Mouse (Mus musculus) erythroblast, embryonic 14.5 days (primary cell): ENCODE measurements around the gene Tpte. TPM values are rescaled to one million over a fixed set of nuclear protein-coding genes. Genes with fewer than 3 reads are reported as not detected.

ENCODE experiments used
- H3K27me3 ChIP-seq: 2 replicates; pipeline ENCODE4 v1.6.1; 2012; ENCODE audit warnings: inconsistent platforms; ENCODE audit not compliant: control insufficient read depth
- H3K36me3 ChIP-seq: 2 replicates; pipeline ENCODE4 v1.6.1; 2012; ENCODE audit warnings: mild to moderate bottlenecking, inconsistent platforms; ENCODE audit not compliant: control insufficient read depth
- H3K4me1 ChIP-seq: 2 replicates; pipeline ENCODE4 v1.6.1; 2012; ENCODE audit warnings: inconsistent platforms; ENCODE audit not compliant: control insufficient read depth
- H3K4me3 ChIP-seq: replicated peaks from 2 replicates; pipeline ENCODE3; 2012; ENCODE audit warnings: moderate library complexity, mild to moderate bottlenecking, inconsistent platforms
- H3K9me3 ChIP-seq: 2 replicates; pipeline ENCODE4 v1.6.1; 2012; ENCODE audit warnings: low read length, inconsistent platforms, mixed read lengths; ENCODE audit not compliant: control insufficient read depth
- GATA1 ChIP-seq: IDR thresholded peaks from 2 replicates; pipeline ENCODE4 v1.6.1; 2012; ENCODE audit warnings: low read length, inconsistent platforms, mixed read lengths
- TAL1 ChIP-seq: IDR thresholded peaks from 3 replicates; pipeline ENCODE4 v1.6.1; 2012; ENCODE audit warnings: low read length, inconsistent platforms, mixed read lengths
- polyA plus RNA-seq: library from polyadenylated mRNA; stranded (reverse); fragments of >175 nt; gene quantifications from 2 replicates; pipeline ENCODE4 v1.2.3, GENCODE M21; 2012

Gene Tpte
- polyA plus RNA-seq, 1 experiment: not detected

DNA sequence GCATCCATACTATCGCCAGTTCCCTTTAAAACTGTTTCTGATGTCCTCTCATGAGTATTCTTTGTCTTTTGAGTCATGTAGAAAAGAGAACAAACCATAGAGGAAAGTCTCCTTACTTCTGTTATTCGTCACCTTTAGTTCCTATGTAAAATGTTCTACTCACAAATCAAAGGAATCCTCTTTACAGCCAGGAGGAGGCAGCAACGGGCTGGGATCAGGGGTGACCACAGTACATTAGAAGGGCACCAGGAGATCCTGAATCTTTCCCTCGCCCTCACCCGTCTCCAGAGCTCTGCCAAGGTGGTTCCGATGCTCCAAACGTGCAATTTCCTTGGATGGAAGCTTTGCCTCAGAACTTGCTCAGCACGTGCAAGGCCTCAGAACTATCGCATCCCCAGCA lies 28.2 kb downstream of the Tpte start:
- no peak overlapping the region for H3K4me3 ChIP-seq
- H3K9me3 ChIP-seq: no peaks in the 10 kb centered on the region
- TF ChIP-seq GATA1 (no peak), TAL1 (no peak)
- H3K4me1 ChIP-seq: no peaks in the 10 kb centered on the region
- H3K36me3 ChIP-seq: no peaks in the 10 kb centered on the region
- no peaks in the 10 kb centered on the region for H3K27me3 ChIP-seq

DNA sequence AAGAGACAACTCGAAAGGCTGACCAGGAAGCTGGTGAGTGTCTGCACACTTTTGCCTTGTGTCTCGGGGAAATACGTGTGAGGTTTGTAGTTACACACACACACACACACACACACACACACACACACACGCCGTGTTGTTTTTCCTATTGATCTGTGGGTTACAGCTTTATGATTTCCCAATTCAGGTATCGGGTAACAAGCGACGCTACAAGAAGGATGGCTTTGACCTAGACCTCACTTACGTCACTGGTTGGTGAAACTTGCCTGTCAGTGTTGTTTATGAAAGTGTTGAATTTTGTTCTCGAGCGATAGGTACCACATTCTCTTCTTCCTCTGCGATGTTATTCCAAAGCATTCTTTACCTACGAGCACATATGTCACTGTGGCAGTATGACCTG lies 52.2 kb downstream of the Tpte start:
- Histone ChIP-seq H3K4me1 (no peaks in the 10 kb centered on the region), H3K4me3 (no peak overlapping the region), H3K27me3 (no peaks in the 10 kb centered on the region), H3K9me3 (no peaks in the 10 kb centered on the region), H3K36me3 (no peaks in the 10 kb centered on the region)
- TF ChIP-seq TAL1: no peak
- TF ChIP-seq GATA1: no peak

DNA sequence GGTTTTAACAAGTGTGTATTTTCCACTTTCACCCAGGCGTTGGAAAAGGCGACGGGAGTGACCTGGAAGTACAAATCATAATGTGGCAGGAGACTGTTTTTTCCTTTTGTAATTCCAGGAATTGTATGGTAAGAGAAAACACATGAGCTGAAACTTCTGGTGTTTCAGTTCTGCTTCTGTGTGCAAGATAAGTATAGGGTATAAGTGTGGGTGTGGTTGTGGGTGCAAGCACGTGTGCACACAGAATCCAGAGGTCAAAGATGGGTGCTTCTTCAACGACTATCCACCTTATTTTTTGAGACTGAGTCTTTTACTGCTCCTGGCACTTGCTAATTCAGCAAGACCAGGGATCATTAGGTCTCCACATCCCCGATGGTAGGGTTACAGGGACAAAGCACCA lies 76.1 kb downstream of the Tpte start:
- no peaks in the 10 kb centered on the region for H3K9me3 ChIP-seq
- H3K4me1 ChIP-seq: no peaks in the 10 kb centered on the region
- H3K27me3 ChIP-seq: no peaks in the 10 kb centered on the region
- no peaks in the 10 kb centered on the region for H3K36me3 ChIP-seq
- H3K4me3 ChIP-seq: no peak overlapping the region
- no peak for TF ChIP-seq GATA1
- TF ChIP-seq TAL1: no peak

DNA sequence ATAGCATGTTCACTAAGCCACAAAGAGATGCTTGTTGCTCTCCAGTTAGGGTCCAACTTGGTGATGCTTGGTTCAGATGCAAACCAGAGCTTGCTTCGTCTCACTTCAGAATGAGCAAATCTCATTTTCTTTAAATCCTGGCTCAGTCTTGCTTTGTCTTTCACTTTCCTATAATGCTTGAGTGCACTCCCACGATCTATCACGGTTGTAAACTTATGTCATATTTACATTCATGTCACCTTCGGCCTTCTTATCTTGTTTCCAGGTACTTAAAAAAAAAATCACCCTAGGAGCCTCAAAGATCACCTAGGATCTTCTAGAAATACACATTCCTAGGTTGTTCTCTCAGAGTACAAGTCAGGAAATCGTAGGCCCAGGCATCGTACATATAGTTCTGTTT lies 76.6 kb downstream of the Tpte start:
- TF ChIP-seq GATA1 (no peak), TAL1 (no peak)
- Histone ChIP-seq H3K4me1 (no peaks in the 10 kb centered on the region), H3K4me3 (no peak overlapping the region), H3K36me3 (no peaks in the 10 kb centered on the region), H3K27me3 (no peaks in the 10 kb centered on the region), H3K9me3 (no peaks in the 10 kb centered on the region)

GRCm38 (mm10) chr8:22376311-22376710 lies 93.1 kb downstream of the Tpte start:
- no peak overlapping the region for H3K4me3 ChIP-seq
- H3K36me3 ChIP-seq: peaks cover 16% of the 10 kb centered on the region
- TF ChIP-seq GATA1: no peak
- no peak for TF ChIP-seq TAL1
- no peaks in the 10 kb centered on the region for H3K27me3 ChIP-seq
- no peaks in the 10 kb centered on the region; the same call in 1 of the 2 replicates for H3K9me3 ChIP-seq
- H3K4me1 ChIP-seq: no peaks in the 10 kb centered on the region

GRCm38 (mm10) chr8:22376903-22377302 lies 93.7 kb downstream of the Tpte start:
- no peaks in the 10 kb centered on the region for H3K27me3 ChIP-seq
- no peak for TF ChIP-seq TAL1
- TF ChIP-seq GATA1: no peak
- peaks cover 22% of the 10 kb centered on the region for H3K36me3 ChIP-seq
- H3K4me3 ChIP-seq: no peak overlapping the region
- H3K4me1 ChIP-seq: no peaks in the 10 kb centered on the region
- H3K9me3 ChIP-seq: no peaks in the 10 kb centered on the region; the same call in 1 of the 2 replicates

- no peaks in the 10 kb centered on the region; the same call in 1 of the 2 replicates for H3K9me3 ChIP-seq
- no peaks in the 10 kb centered on the region for H3K27me3 ChIP-seq
- TF ChIP-seq TAL1 (no peak), GATA1 (no peak)
- peaks cover 41% of the 10 kb centered on the region for H3K36me3 ChIP-seq
- no peaks in the 10 kb centered on the region for H3K4me1 ChIP-seq
- no peak overlapping the region for H3K4me3 ChIP-seq
Observed at GRCm38 (mm10) chr8:22380934-22381333, 97.7 kb downstream of the Tpte start.

GRCm38 (mm10) chr8:22382824-22383595 lies 99.8 kb downstream of the Tpte start:
- TF ChIP-seq GATA1: no peak
- TF ChIP-seq TAL1: no peak
- H3K4me3 ChIP-seq: no peak overlapping the region
- no peaks in the 10 kb centered on the region; the same call in 1 of the 2 replicates for H3K9me3 ChIP-seq
- H3K36me3 ChIP-seq: peaks cover 46% of the 10 kb centered on the region
- H3K27me3 ChIP-seq: no peaks in the 10 kb centered on the region
- no peaks in the 10 kb centered on the region for H3K4me1 ChIP-seq

DNA sequence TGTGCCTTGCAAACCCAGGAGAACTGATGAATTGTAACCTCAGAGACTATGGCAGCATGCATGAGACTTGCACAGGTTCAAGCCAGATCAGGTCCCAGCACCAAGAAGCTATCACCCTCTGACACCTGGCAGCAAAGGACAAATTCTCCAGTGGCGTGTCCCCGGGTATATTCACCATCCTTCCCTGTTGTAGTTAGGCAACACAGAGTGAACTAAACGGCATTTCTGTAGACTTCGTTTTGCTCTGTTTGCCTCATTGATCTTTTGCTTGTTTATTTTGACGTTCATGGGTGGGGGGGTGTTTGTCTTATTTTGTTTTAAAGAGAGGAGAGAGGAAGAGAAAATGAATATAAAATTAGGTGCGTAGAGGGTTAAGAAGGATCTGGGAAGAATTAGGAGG lies 101.9 kb downstream of the Tpte start:
- Histone ChIP-seq H3K4me1 (no peaks in the 10 kb centered on the region), H3K27me3 (no peaks in the 10 kb centered on the region), H3K4me3 (no peak overlapping the region), H3K36me3 (peaks cover 61% of the 10 kb centered on the region), H3K9me3 (no peaks in the 10 kb centered on the region; the same call in 1 of the 2 replicates)
- no peak for TF ChIP-seq GATA1
- TF ChIP-seq TAL1: no peak

- H3K27me3 ChIP-seq: no peaks in the 10 kb centered on the region
- peaks cover 35% of the 10 kb centered on the region for H3K36me3 ChIP-seq
- peaks cover 7% of the 10 kb centered on the region for H3K4me1 ChIP-seq
- TF ChIP-seq GATA1 (no peak), TAL1 (no peak)
- H3K4me3 ChIP-seq: no peak overlapping the region
- H3K9me3 ChIP-seq: no peaks in the 10 kb centered on the region
Observed at GRCm38 (mm10) chr8:22389874-22390273, 106.6 kb downstream of the Tpte start.
